Mouse (Mus musculus) liver, embryonic 14.5 days (tissue): ENCODE results near the gene Mars.

Source experiments
- CTCF ChIP-seq: IDR thresholded peaks from 2 replicates; pipeline ENCODE4 v1.5.1; 2016; ENCODE audit warnings: antibody characterized with exemption, low read depth, control low read depth
- EP300 ChIP-seq: IDR thresholded peaks from 2 replicates; pipeline ENCODE4 v1.6.1; 2016; ENCODE audit warnings: antibody characterized with exemption, low read depth

DNA sequence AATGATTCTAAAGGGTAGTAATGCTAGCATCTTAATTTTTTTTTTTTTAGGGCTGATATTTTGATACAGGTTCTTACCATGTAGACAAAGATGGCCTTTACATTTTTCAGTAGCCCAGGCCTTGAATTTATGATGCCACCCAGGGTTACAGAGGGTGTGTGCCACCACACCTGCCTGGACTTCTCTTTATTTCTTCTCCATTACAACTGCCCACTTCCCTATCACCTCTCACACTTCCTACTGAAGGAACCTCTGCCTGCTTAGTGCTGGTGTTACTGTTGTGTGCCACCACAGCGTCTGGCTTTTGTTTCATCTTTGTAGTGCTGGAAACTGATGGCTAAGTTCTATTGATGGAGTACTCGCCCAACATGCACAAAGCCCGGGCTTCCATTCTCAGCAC is 49.1 kb upstream of the Mars start:
- TF ChIP-seq CTCF (no peak), EP300 (no peak)
